Mouse (Mus musculus) thymus, postnatal 36 days (tissue): Measurements from ENCODE around the gene Tmem229a.

Source experiments
- DNase-seq, 2 experiments: peaks; one replicate each; pipeline ENCODE4 v3.0.0; 2022; ENCODE audit warnings: mixed read lengths in 2 of 2

The Tmem229a gene

GRCm38 (mm10) chr6:24955946-24956585 is at the start of gene Tmem229a:
Tmem229a (minus strand) TSS chr6:24956297.
- peak in 1 of 2 experiments; percentile 3 for DNase-seq

- no peak for DNase-seq
Observed at GRCm38 (mm10) chr6:24993754-24994153, 37.7 kb upstream of the Tmem229a start.

GRCm38 (mm10) chr6:24989836-24990235 is 33.7 kb upstream of the Tmem229a start:
- no peak for DNase-seq

- no peak for DNase-seq
Observed at GRCm38 (mm10) chr6:24976176-24976575, 20.1 kb upstream of the Tmem229a start.

- DNase-seq = no peak
Observed at GRCm38 (mm10) chr6:24968471-24969223, 12.6 kb upstream of the Tmem229a start.

- no peak for DNase-seq
Observed at GRCm38 (mm10) chr6:24967726-24968125, 11.6 kb upstream of the Tmem229a start.

- DNase-seq = no peak
Observed at GRCm38 (mm10) chr6:24966010-24966682, 10.0 kb upstream of the Tmem229a start.

GRCm38 (mm10) chr6:24963754-24964153 is 7.7 kb upstream of the Tmem229a start:
- no peak for DNase-seq

- DNase-seq = no peak
Observed at GRCm38 (mm10) chr6:24956586-24956973, 483 bp upstream of the Tmem229a start.

- peak in 1 of 2 experiments; percentile 4 for DNase-seq
Observed at GRCm38 (mm10) chr6:24955131-24955945, 759 bp downstream of the Tmem229a start.

- DNase-seq = no peak
Observed at GRCm38 (mm10) chr6:24954126-24954525, 2.0 kb downstream of the Tmem229a start.

GRCm38 (mm10) chr6:24952341-24952740 is 3.8 kb downstream of the Tmem229a start:
- DNase-seq = no peak

- DNase-seq = no peak
Observed at GRCm38 (mm10) chr6:24950669-24951068, 5.4 kb downstream of the Tmem229a start.

- DNase-seq = no peak
Observed at GRCm38 (mm10) chr6:24925076-24925785, 30.9 kb downstream of the Tmem229a start.

- no peak for DNase-seq
Observed at GRCm38 (mm10) chr6:24913591-24913990, 42.5 kb downstream of the Tmem229a start.

- DNase-seq = no peak
Observed at GRCm38 (mm10) chr6:24910728-24911105, 45.4 kb downstream of the Tmem229a start.

GRCm38 (mm10) chr6:24910016-24910727 is 45.9 kb downstream of the Tmem229a start:
- no peak for DNase-seq

- DNase-seq = no peak
Observed at GRCm38 (mm10) chr6:24907824-24908223, 48.3 kb downstream of the Tmem229a start.

GRCm38 (mm10) chr6:24905101-24905500 is 51.0 kb downstream of the Tmem229a start:
- no peak for DNase-seq
